Mouse (Mus musculus) adrenal gland (tissue): Measurements from ENCODE around the gene Hsp90ab1.

Source experiments
- intact Hi-C: fragments of 180-260 bp; cut with DNase I; formaldehyde crosslinking; loops from one replicate; pipeline ENCODE4 v1.15.1; 2025
- long read RNA-seq, 2 experiments: library from polyadenylated mRNA; unstranded; transcript quantifications; one replicate each; pipeline ENCODE4 v2.0.0; 2020; ENCODE audit warnings: borderline replicate concordance in 1 of 2; ENCODE audit not compliant: insufficient replicate concordance in 1 of 2

The Hsp90ab1 gene
- long read RNA-seq, experiment 1, transcript Hsp90ab1-201 (11 exons, 2,520 nt) = major isoform, 366 of 3,482 reads
- long read RNA-seq, experiment 1, partial matches to known transcripts = 3,083 of 3,482 reads
- long read RNA-seq, experiment 1, other reads (novel, unspliced or antisense) = 33 of 3,482 reads
- long read RNA-seq, experiment 2, transcript Hsp90ab1-201 (11 exons, 2,520 nt) = major isoform, 337 of 4,168 reads
- long read RNA-seq, experiment 2, partial matches to known transcripts = 3,785 of 4,168 reads
- long read RNA-seq, experiment 2, other reads (novel, unspliced or antisense) = 45 of 4,168 reads

DNA sequence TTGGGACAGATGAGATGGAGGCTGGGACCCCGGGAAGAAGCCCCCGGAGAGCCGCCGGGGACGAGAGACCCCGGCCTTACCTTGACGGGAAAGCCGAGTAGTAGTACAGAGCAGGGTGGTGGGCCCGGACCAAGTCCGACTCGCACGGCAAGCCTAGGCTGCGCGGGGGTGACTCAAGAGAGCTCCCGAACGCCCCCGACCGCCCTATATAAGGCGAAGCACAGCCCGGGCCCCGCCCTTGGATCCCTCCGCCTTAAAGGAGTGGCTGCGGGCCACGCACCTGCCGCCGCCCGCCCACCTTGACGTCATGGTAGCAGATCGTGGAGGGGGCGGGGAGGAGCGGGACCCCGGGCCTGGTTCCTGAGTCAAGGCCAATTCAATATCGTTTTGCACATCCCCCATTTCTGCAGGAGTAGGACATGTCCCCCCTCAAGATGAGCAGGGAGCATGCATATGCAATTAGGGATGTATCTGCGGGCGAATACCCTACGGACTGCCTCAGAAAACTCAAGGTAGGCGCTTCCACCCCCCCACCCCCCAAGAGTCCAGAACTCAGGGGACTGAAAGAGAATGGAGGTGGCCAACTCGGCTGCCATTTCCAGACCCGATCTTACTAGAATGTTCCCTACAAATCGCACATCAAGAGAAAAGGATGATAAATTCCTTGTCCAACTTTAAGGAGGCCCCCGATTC lies at the start of gene Hsp90ab1:
Hsp90ab1 (minus strand) TSS at position 185 of the 693 bp plus-strand sequence.
- intact Hi-C loops = no loop called here

DNA sequence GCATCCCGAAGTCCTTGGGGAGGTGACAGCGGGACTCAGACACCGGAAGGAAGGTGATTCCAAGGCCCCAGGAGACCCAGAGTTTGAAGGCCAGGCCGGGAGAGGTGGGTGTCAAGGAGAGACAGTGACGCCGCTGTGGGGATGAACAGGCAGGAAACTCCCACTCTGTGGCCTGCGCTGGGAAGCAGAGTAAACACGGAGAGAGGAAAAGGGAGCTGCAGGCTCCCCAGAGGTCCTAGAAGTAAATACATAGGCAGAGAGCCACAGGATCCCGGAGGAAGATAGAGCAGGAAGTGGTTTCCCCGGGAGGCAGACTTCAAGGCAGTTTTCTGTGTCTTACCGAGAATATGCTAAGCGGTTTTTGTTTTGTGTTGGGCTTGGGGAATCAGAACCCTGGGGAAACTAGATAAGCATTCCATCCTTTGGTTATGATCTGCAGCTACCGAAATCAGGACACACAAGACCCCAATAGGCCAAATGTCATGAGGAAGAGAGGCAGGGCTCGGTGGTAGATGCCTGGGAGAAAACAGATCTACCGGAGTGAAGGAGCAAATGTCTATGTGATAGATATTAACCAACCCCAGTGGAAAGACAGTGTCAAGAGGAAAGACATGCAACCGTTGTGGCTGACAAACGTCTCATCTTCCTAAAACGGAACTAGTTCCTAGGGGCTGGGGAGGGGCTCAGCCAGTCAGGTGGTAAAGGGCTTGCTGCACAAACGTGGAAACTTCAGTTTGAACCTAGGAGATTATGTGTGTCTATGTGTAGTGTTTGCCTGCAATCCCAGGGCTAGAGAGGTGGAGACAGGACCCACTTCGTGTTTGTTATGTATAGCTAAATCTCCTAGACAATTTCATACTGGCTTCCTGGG lies 46.5 kb upstream of the Hsp90ab1 start:
- intact Hi-C loops = no loop called here

DNA sequence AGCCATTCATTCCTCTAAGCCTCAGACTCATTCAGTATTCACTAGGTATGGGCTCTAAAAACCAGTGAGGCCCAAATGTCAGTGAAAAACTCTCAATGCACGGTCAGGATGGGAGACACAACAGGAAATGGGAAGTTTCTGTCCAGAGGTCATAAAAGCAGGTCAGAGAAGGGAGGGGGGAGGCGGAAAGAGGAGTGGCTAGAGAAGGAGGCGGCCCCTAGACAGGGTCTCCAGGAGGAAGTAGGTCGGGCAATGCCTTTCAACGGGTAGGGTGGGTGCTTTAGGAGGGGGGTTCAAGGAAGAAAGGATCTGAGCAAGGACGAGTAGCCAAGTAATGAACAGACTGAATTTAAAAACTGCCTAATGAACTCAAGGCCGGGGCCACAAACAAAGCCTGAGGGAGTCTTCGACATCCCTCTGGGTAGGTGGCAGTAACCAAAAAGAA lies 45.9 kb upstream of the Hsp90ab1 start:
- intact Hi-C loops = no loop called here

DNA sequence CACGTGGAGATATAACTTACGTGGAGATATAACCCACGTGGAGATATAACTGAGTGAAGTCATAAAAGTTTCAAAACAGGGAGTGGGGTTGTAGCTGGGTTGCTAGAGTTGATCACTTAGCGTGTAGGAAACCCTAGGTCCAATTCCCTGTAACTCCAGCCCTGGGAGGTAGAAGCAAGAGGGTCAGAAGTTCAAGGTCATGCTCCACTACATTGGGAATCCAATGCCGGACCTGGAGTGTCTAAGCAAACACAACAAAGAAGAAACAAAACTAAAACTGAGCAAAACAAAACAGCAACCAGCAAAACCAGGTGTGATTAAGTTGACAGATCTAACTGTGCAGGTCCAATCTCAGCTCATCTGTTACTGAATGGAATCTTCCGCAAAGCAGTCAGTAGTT lies 44.6 kb upstream of the Hsp90ab1 start:
- intact Hi-C loops = no loop called here

DNA sequence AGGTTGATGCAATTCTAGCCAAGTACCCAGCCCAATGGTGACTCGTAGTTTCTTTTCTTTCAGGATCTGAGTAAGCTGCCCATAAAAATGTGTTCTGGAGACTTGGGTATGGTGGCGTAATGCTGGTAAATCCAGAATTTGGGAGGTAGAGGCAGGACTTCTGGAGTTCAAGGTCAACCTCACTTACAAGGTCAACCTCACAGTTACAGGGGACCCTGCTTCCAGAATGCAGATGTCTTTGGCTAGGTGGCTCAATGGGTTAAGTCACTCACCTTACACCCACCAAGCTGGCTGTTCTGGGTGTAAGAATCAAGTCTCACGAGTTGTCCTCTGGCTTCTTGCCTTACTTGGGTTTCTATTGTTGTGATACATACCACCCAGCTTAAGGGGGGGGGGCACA lies 43.6 kb upstream of the Hsp90ab1 start:
- intact Hi-C loops = no loop called here

DNA sequence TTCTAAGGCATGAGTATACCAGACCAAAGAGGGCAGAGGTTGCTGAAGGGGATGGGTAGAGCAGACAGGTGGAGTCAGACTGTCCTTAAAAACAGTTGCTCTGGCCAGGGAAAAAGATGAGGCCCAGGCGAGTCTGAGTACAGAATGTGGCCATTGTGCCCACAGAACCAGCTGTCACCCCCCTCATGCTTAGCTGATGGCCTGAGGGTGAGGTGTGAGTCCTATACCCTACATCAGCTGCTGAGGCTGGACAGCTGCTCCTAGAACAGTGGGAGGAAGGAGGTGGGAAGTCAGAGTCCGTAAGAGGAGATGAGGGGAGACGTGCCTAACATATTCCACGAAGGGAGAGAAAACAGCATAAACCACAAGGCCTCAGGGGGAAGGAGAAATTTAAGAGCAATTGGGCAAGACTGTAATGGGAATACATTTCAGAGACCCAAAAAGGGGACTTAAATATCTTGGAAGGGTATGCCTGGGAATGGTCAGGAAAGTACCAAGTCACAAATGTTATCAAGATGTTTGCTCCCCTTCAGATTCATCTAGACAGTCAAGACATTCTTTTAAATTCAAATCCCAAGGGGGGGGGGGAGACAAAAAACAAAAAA lies 43.1 kb upstream of the Hsp90ab1 start:
- intact Hi-C loops = no loop called here

DNA sequence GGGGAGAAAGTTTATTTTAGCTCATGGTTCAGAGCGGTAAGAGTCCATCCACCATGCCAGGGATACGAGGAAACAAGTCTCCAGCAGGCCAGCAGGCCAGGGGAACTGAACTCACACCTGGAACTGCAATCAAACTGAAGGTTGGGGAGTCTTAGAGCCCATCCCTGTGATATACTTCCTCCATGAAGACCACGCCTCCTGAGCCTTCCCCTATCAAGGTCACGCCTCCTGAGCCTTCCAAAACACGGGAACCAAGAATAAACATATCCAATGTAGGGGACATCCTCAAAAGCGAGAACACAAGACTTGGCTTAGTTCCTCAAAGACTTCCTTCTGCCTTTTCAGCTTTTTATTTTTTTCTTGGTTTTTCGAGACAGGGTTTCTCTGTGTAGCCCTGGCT lies 39.9 kb upstream of the Hsp90ab1 start:
- intact Hi-C loops = no loop called here

DNA sequence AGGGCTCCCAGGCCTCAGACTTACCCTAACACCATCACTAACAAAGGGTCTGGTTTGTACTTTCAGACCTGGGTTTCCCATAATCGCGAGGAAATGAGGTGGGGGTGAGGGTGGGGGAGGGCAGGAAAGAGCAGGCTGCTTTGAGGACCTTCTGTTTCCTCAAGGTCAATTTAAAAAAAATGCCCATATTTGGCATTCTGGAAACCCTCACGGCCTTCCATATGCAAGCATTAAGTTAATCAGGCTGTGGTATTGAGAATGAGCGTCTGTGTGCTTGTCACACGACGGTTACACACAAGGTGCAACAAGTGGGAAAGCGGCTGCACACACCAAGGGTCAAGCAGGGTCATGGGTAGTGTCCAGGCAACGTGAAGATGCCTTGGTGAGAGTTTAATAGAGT lies 38.9 kb upstream of the Hsp90ab1 start:
- intact Hi-C loops = no loop called here

DNA sequence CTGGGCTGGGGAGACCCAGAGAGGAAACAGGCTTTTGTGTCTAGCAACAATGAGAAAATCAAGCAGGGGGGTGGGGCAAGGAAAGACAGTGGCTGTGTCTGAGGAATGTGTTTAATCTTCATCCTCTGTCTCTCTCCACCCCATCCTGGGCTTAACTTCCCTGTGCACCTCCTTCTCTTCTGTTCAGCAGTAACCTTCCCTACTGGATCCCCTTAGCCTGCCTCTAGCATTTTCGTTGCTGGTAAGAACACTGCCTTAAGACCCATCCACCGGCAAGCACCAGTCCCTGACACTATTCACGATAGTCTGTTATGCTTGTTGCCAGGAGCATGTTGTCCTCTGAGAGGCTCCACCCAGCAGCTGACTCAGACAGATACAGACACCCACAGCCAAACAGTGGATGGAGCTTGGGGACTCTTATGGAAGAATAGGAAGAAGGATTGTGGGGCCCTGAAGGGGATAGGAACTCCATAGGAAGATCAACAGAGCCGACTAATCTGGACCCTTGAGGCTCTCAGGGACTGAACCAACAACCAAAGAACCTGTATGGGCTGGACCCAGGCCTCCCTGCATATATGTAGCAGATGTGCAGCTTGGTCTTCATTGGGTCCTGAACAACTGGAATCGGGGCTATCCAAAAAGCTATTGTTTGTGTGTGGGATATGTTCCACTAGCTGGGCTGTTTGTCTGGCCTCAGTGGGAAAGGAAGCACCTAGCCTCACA lies 37.2 kb upstream of the Hsp90ab1 start:
- intact Hi-C loops = no loop called here

DNA sequence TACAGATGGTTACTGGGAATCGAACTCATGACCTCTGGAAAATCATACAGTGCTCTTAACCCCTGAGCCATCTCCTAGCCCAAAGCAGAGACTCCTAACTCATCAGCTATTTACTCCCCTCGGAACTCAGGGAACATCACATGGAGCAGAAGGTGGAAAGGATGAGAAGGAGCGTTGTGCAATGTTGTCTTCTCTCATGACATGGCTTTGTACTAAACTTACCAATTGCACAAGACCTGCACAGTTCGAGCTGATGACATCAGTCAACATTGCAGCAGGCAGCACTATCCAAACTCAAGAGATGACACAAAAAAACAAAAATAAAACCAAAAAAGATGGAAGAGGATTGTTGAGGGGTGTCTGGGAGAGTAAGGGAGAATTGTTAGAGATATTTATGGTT lies 35.3 kb upstream of the Hsp90ab1 start:
- intact Hi-C loops = no loop called here

DNA sequence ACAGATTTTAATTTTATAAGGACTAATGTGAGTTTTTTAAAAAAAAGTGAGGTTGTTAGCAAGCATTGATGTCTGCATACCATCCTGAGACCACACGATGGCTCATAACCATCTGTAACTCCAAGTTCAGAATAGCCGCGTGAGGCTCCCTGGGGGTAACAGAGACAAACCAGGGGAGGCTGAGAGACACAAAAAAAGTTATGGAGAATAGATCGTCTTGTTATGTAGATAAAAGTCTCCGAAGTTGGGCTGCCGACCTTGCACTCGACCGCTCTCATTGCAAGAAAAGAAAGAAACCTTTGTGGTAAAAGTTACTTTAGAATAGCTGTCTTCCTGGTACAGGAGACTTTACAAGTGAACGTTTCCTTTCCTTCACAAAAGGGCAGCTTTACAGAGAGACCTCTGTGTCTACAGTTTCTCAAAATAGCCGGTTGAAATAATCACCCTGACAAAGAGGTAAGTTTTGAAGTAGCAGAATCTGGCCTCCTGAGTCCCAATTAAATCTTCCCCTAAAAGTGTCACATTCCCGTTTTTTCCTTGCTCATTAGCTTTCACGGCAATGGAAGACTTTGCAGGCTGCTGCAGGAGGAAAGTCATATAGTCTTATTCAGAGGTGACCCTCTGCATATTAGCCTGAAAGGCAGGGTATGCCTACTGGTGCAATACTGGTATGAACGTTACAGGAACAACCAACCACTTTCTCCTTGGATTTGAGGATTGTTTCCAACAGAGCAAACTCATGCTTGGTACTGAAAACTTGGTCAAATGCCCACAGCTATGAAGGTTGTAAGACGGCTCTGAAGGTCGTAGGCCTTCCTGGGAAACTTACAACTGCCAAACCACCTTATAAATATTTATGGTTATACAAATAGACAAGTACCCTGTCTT lies 34.2 kb upstream of the Hsp90ab1 start:
- intact Hi-C loops = no loop called here

DNA sequence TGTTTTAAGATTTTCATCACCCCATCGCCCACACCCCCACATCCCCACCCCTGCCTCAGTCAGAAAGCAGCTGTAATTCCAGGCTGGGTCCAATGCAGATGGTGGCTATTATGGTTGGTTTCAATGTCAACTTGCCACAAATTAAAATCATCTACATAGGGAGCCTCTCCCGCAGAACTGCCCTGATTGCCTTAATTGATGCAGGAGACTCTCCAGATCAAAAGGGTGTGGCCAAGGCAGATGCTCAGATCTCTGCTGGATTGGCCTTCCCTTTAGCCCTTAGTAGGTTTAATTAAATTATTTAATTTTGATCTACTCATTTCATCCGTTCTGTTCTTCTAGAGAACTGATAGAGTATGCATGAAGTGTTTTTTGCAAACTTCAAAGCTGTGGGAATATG lies 29.9 kb upstream of the Hsp90ab1 start:
- intact Hi-C loops = no loop called here

DNA sequence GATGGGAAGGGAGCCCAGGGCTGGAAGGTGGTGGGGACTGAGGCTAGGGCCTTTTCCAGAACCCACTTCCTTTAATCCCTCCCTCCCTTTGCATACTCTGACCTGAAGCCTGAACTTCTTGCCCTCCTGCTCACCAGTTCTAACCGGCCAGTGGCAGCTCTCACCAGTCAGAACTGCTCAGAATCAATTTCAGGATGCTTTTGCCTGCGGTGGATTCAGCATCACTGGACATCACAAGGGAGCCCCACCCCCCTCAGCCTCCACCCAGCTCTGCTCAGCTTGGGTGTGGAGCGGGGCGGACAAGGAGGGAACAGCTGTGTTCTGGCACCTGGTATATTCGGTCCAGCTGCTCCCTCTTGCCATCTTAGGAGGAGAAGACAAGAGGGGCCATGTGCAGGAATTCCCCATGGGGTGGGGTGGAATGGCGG lies 28.8 kb upstream of the Hsp90ab1 start, which contains the start of gene Mymx:
Mymx (minus strand) TSS at position 226 of the 428 bp plus-strand sequence.
- intact Hi-C loops = no loop called here

DNA sequence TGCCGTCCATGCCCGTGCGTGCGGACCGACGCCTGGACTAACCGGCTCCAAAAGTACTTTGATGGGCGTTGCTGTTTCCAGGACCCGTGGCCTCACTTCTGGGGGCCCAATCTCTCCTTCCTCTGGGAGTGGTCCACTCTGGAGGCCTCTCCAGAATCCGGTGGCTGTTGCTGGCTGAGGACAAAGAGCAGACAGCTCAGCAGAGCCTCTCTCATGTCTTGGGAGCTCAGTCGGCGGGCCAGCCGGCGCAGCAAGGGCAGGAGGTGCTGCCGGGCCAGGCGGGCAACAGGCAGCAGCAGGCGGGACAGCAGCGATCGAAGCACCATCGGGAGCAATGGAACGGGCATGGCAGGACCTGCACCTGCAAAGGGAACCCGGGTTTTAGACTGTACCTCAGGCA lies 28.3 kb upstream of the Hsp90ab1 start:
- intact Hi-C loops = no loop called here

DNA sequence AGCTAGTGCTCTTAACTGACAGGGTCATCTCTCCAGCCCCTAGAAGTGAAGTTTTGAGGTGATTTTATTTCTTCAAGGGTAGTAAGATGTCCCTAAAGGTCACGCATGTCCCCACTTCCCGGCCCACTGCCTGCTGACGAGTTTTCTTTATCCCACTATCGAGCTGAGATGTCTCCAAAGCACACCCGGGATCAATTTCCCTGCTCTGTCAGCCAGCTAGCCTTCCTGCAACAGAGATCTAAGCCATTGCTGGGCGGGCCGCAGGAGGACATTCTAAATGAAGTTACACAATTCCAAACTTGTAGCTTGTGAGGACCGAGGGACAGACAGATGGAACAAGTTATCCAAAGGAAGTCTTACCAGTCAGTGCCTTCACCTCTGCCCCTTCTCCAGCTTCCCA lies 27.2 kb upstream of the Hsp90ab1 start:
- intact Hi-C loops = no loop called here

DNA sequence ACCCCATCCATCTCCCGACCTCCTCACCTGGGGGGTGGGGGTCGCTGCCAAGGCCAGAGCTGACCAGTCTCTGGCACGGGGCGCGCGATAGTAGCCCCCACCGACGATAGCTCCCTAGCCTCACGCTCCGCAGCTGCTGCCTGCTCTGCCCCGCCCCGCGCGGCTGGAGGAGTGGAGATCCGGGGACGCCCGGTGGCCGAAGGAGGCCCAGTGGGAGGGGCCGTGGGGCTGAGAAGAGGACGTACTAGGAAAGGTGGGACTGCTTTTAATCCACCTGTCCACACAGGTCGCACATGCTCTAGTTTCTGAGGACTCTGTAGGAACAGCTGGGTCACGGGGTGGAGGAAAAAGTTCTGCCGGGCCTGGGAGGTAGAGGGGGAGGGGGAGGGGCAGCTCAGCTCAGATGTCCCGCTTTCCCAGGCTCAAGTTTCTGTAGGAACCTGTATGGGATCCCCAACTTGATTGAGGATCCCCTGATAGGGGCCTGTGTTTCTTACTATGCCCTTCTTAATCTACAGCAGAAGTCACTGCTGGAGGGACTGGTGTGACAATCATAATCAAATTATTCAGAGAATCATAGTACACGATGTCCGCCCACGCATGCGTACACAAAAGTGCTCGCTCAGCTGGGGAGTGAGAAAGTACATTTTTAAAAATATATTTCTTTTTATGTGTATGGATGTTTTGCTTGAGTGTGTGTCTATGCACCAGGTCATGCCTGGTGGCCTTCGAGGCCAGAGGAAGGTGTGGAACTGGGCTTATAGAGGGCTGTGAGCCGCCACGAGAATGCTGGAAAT lies 26.6 kb upstream of the Hsp90ab1 start, which contains the start of gene Slc29a1:
Slc29a1 (minus strand) TSS at position 161 of the 797 bp plus-strand sequence.
- intact Hi-C loops = no loop called here

DNA sequence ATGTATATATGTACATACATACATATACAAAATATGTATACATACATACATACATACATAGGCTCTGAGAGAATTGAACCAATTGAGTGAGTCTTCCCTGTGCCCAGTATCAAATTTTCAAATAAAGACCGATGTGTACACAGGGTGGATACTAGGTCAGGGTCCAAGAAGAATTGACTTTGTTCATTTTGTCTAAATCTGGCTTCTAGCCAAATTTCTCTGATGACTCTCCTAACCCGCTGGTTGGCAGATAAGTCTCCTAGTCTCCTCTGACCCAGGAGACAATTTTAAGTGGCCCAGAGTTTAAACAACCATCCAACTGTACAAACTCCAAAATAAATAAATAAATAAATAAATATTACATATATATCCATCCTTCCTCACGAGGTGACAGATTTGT lies 25.8 kb upstream of the Hsp90ab1 start:
- intact Hi-C loops = no loop called here

DNA sequence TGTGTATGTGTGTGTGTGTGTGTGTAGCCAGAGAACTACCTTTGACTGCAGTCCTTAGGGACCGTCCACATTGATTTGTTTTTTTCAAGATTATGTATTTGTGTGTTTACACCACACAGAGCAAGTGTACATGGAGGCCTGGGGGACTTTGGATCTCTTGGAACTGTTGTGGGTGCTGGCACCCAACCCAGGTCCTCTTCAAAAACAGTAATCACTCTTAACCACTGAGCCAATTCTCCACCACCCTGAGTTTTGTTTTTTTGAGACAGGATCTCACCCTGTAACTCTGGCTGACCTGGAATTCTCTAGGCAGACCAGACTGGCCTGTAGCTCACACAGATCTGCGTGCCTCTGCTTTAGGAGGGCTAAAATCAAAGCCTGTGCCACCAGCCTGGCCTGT lies 25.3 kb upstream of the Hsp90ab1 start:
- intact Hi-C loops = no loop called here

DNA sequence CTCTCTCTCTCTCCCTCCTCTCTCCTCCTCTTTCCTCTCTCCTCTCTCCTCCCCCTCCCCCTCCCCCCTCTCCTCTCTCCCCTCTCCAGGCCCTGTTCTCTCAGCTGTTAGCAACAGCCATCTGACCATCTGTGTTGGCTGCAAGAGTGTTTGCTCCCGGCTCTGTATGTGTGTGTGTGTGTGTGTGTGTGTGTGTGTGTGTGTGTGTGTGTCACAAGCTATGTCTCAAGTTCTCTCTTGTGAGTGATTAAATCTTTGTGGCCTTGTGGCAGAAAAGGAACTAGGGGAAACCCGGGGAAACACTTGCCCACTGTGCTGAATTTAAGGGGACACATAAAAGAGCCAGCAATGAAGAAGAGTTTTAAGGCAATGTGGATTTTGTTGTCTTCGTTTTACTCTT lies 24.7 kb upstream of the Hsp90ab1 start:
- intact Hi-C loops = no loop called here
